Mouse (Mus musculus): ENCODE measurements around the gene Cpox. TPM values are rescaled to one million over a fixed set of nuclear protein-coding genes. Genes with fewer than 3 reads are reported as not detected.

Cpox gene
- polyA plus RNA-seq (2012; rRNA removed) = 16.5 and 18.2 TPM in 2 replicates

DNA sequence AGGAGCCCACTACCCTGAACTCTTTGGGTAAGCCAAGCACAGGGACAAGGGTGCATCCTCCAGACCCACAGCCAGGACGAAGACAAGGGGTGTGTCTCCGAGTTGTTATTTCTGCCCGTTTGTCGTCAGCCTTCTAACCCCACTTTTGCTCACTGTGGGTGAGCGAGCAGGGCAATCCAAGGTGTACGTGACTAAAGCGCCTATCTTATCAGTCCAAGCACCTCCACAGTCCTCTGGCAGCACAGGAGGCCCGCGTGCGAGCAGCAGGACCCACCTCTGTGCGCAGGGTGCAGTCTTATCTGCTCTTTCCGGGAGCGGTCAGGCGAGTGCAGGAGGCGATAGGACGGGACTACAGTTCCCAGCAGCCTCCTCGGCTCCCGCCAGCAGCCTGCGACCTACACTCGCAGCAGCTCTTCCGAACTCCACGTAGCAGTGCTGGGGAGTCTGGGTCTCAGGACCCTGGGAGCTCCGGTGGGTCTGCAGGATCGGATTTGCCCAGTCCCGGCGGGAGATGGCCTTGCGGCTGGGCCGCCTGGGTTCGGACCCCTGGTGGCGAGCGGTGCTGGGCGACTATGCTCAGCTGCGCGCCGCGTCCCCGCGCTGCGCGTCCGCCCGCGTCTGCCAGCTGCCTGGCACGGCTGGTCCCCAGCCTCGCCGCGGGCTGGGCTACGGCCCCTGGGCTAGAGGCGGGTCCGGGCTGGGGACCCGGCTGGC, at the start of gene Cpox:
Cpox (plus strand) TSS at position 376 of the 714 bp plus-strand sequence.

DNA sequence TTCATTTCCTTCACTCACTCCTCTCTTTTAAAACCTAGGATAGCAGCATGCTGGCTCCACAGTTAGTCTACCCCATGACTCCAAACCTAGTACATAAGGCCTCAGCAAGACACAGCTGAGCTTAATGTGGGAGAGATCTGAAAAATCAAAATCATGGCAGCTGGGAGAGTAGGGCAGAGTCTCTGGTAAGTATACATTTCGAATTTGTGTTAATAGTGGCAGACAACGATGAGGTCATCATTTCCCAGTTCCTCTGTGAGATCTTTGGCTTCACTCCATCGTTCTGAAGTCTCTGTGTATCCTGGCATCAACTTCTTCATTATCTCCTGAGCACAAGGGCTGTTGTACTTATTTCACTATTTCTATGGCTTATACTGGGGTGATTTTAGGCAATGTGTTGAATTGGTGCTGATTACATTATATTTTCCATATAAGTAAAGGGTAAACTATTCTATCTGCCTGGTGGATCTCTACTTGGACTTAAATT, 31.4 kb upstream of the Cpox start, which contains the start of gene E330017A01Rik:
E330017A01Rik (minus strand) TSS at position 51 of the 487 bp plus-strand sequence.

DNA sequence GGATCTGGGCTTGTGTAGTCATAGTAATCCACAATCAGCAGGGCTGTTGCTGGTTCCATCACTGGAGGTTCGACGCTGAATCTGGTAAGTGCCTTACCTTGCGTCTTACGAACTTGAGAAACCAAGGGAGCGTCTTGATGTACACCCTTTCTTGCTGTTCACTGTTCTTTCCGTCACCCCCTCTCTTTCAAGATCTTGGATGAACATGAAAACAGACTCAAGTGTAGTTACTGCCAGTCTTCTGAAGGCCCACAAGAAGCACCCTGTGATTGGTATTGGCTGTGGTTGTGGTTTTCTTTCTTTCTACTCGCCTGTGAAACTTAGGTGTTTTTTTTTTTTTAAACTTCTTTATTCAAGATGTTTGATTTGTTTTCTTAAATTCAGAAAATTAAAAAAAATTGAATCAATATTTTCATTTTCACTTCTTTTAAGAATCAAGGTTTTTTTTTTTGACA, 48.6 kb downstream of the Cpox start, which contains the start of gene Gpr15:
Gpr15 (minus strand) TSS at position 405 of the 455 bp plus-strand sequence.

DNA sequence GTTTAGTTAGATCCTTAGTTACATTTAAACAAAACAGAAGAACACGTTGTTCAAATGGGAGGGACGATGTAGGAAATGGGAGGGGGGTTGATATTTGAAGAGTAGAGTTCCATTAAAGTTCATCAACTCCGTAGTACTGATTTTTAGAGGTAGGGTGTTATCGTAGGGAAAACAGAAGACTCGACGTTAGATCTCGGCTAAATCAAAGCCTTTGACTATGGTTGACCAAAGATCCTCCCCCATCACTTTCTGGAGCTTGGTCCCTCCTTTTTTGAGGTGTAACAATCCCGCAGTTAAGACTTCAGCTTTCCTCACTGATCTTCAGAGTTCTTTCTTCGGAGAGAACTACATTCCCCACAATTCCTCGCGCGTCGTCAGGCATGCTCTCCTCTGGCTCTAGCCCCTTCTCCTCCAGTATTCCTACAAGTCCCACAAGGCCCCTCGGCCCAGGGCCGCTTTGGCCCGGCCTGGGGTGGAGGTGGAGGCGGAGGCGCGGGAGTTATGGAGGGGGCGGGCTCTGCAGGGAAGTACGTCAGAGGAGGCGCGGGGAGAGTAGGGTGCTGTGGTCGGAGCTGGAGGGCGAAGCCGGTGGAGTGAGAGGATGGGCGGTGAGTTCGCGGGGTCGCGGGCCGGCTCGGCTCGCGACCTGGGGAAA, 57.5 kb downstream of the Cpox start, which contains the start of gene Cldnd1:
Cldnd1 (plus strand) TSS at position 434 of the 655 bp plus-strand sequence.

DNA sequence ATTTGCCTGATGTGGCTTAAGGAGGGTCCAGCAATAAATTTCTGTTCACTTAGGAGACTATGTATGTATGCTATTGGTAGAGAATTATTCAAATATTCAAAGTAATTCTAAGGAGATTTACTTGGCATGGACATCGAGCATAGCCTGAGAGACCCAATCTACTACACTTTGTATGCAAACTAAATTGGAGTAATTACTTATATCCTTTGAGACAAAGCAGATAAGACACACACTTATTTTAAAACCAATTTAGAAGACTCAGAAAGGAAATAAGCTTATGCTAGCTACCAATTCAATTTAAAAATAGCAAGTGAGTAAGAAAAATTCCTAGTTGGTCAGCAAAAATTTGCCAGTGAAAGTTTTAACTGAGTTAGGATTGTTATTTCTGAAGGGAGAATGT, 93.0 kb downstream of the Cpox start, which contains the start of gene Olfr172:
Olfr172 (minus strand) TSS at position 101 of the 400 bp plus-strand sequence.

Other genes with a start within 250 kb of the Cpox start
- gene St3gal6, start 146.0 kb upstream of the Cpox start, polyA plus RNA-seq (2012; rRNA removed) = 6.1 and 7.8 TPM in 2 replicates
- not detected in 2 replicates for gene Gm813, start 53.3 kb upstream of the Cpox start, polyA plus RNA-seq (2012; rRNA removed)
- gene E330017A01Rik, start 31.6 kb upstream of the Cpox start, polyA plus RNA-seq (2012; rRNA removed) = not detected in 2 replicates
- gene Gpr15, start 48.8 kb downstream of the Cpox start, polyA plus RNA-seq (2012; rRNA removed) = not detected in 2 replicates
- 35.9 and 41.6 TPM in 2 replicates for gene Cldnd1, start 57.6 kb downstream of the Cpox start, polyA plus RNA-seq (2012; rRNA removed)
- gene Olfr172, start 92.9 kb downstream of the Cpox start, polyA plus RNA-seq (2012; rRNA removed) = not detected in 2 replicates
- not detected in 2 replicates for gene Olfr173, start 130.0 kb downstream of the Cpox start, polyA plus RNA-seq (2012; rRNA removed)
- gene Olfr175-ps1, start 156.5 kb downstream of the Cpox start, polyA plus RNA-seq (2012; rRNA removed) = not detected in 2 replicates
- gene Olfr177, start 204.5 kb downstream of the Cpox start, polyA plus RNA-seq (2012; rRNA removed) = not detected in 2 replicates
- gene Olfr178, start 221.8 kb downstream of the Cpox start, polyA plus RNA-seq (2012; rRNA removed) = not detected in 2 replicates